Mouse (Mus musculus): ENCODE results near the gene Pnmt.

Gene Pnmt

DNA sequence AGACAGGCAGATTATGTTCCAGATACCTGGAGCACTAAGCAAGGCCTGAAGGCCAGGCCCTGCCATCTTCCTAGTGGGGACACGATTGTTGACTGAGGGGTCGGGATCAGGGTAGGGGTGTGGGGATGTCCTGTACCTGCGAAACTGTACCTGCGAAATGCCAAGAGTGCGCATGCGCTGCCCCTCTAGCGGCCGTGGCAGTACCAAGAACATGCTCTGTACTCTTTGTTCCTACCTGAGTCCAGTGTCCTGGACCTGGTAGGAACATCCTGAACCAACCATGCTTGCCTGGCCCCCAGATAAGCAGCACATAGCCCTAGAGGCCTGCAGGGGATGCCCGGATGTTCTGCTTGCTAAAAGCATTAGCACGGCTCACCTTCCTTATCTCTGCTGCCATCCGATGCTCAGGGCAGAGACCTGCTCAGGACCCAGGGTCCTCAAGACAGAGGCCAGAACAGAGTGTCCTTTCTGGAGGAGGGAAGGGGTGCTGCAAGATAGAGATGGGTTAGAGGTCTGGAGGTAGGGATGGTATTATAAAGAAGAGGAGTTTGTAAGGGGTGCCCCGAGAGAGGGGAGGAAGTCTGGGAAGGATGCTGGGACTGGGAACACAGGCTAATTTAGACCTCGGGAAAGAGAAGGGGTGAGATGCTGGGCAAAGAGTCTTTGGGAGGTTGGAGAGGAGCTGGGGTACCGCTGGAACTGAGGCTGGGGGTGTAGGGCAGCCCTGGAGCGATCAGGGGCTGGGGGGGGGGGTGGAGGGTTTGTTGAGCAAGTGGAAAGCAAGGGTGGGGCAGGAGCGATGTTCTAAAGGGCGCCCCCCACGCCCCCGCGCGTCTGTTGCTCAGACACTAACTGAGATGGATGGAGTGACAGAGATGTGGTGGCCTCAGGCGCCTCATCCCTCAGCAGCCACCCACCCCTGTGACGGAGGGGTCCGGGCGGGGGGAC lies at the start of gene Pnmt:
Pnmt (plus strand) TSS at position 813 of the 948 bp plus-strand sequence.
- no peak for DNase-seq

GRCm38 (mm10) chr11:98338507-98338961 lies 47.7 kb upstream of the Pnmt start:
- DNase-seq: no peak

- no peak for DNase-seq
Measured at GRCm38 (mm10) chr11:98339071-98339501, 47.2 kb upstream of the Pnmt start.

- DNase-seq: no peak
Measured at GRCm38 (mm10) chr11:98339679-98340287, 46.5 kb upstream of the Pnmt start.

GRCm38 (mm10) chr11:98340597-98340996 lies 45.7 kb upstream of the Pnmt start:
- no peak for DNase-seq

DNA sequence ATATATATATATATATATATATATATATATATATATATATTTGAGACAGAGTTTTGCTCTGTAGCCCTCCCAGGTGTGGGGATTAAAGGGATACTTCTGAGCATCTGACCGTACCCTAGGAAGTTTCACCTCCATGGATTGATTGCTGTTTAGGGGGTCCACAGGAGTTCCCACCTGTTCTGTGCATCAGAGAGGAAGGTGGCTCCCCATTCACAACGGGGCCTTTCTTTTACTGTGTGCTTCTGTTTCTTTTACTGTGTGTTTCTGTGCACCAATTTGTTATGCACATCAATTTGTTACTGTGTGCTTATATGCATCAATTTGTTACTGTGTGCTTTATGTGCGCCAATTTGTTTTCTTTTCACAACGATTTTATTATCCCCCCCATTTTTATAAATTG lies 45.1 kb upstream of the Pnmt start:
- no peak for DNase-seq

DNA sequence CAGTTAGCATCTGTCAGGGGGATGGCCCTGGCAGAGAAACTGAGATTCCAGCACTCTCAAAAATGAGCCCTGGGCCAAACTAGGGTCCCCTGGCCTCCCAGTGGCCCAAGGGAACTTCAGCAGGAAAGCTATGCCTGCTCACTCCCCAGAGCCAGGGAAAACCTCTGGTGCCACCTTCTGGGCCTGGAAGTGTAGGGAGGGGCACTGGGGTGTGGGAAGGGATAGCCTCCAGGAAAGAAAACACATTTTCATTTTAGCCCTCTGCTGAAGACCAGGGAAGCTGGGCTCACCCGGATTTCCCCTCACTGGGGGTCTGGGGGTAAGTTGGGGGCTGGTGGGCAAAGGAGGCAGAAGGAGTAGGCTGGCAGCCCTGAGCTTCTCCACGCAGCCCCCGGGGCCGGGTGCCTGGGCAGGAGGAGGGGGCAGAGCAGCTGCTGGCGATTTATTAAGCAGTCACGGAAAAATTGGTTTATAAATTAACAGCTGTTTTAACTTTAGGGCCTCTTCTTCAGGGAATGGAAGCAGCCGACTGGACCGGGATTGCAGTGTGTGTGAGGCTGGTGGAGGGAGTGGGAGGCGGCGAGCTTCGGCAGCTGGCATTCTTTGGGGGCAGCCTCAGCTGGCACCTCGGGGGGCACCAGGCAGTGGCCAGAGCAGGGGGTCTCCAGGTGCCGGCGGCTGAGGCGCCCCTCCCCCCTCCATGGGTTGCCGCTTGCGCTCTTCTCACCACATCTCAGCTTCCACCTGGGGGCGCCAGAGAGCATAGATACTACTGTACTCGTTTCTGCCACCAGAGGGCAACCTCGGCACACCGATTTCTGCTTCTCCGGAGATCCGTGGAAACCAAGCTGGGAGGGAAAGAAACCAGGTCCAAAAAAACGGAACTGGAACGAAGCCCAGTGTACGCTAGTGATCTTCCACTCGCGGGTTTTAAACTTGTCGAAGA lies 44.0 kb upstream of the Pnmt start:
- peak; percentile 91 for DNase-seq

- DNase-seq: no peak
Measured at GRCm38 (mm10) chr11:98345253-98345652, 41.0 kb upstream of the Pnmt start.

GRCm38 (mm10) chr11:98346168-98346567 lies 40.1 kb upstream of the Pnmt start:
- no peak for DNase-seq

DNA sequence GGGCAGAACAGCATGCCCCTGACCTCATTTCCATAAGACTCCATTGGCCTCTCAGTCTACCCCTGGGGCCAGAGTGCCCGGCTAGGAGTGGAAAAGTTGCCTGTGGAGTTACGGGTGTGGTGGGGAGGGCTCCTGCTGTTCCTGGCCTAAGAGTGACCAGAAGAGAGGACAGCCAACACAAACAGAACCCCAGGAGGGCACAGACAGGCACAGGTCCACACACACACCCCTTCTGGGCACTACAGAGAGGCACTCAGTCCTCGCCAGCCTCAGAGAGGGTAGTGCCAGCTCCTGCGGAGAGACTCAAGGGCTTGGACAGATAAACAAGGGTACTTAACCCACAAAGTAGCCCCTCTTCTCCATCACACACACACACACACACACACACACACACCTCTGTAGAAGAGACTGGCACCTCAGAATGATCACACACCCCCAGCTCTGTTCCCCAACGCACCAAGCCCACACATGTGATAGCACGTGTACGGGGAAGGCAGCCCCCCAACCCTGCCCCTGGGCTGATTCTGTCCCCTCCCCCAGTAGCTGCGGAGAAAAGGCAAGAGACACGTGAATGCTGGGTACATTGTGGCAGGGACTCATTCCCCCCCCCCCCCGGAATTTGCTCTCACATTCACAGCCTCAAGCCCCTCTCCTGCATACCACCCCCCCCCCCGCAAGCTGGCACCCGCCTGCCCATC lies 38.7 kb upstream of the Pnmt start:
- no peak for DNase-seq

DNA sequence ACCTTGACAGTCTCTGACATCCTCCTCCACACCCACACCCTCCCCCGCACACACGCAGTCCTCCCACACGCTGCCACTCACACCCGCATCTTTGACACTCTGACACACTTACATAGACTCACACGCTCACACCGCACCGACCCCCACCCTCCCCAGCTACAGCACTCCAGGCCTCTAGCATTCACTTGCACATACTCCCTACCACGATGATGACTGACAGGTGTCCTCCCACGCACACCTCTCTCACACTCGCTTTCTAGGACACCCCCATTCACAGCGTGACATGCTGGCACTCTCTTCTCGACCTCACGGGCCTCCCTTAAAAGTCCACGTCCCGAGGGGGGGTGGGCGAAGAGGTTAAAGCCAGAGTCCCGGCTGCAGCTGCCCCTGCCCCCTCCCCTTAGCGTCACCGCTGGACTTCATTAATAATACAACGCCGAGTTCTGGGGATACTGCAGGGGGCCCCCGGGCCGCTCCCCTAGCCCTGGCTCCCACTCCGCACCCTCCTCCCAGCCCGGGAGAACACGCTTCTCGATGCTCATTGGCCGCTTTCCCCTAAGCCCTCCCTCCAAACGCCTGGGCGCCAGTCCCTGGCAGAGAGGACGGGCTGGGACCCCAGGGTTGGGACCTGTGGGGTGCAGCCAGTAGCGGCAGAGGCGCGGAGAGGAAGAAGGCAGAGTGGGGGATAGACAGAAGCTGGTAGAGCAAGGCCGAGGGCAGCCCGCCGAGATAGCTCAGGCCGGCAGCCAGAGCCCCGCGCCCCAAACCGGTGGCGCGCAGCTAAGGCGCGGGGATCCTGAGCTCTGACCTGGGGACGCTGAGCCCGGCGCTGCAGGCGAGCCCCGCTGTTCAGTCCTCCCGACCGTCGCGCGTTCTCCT lies 37.9 kb upstream of the Pnmt start, which contains the start of gene Ppp1r1b:
Ppp1r1b (plus strand) TSS at position 322 of the 879 bp plus-strand sequence.
- DNase-seq: peak; percentile 70

DNA sequence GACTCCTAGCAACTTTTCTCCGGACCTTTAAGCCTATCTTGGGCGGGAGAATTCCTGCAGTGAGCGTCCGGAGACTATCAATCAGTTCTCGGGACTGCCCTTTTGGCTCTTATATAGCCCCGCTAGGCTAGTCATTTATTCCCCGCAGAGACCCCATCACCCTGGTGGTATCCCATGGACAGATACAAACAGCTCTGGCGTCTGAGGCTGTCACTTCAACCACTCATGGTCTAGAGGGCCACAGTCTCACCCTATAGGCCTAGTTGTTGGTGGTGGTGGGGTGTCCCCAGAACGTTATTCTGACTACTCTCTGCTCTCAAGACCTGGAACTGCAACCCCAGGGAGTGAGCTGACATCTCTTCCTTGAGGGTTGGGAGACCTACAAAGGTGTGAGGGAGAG lies 36.9 kb upstream of the Pnmt start:
- no peak for DNase-seq

- DNase-seq: no peak
Measured at GRCm38 (mm10) chr11:98352272-98352990, 33.8 kb upstream of the Pnmt start.

- peak; percentile 86 for DNase-seq
Measured at GRCm38 (mm10) chr11:98353651-98354211, 32.5 kb upstream of the Pnmt start.

DNA sequence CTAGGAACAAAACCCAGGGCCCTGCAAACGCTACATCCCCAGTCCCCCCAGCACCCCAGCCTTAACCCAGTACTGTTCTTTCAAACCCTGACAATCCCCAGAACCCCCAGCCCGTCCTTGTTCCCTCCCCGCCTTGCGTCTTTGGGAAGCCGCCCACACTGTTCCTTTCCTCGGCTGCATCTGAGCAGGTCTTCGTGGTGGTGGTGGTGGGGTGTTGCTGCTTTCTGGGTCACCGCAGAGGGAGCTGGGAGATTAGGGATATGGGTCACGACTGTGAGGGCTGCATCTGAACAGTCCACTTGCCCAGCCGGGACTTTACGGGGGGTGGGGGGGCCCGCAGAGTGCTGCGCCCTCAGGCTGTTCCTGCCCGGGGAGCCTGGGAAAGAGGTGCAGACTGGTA lies 31.8 kb upstream of the Pnmt start:
- no peak for DNase-seq

GRCm38 (mm10) chr11:98355732-98356299 lies 30.4 kb upstream of the Pnmt start:
- DNase-seq: peak; percentile 65

- no peak for DNase-seq
Measured at GRCm38 (mm10) chr11:98356625-98357394, 29.4 kb upstream of the Pnmt start.

GRCm38 (mm10) chr11:98357396-98358160 lies 28.7 kb upstream of the Pnmt start:
- no peak for DNase-seq
